Mouse (Mus musculus) urinary bladder, adult 2 months (tissue): Measurements from ENCODE around the gene Acd. TPM values are rescaled to one million over a fixed set of nuclear protein-coding genes. Genes with fewer than 3 reads are reported as not detected.

Experiments used
- DNase-seq: peaks from one replicate; pipeline ENCODE4 v3.0.0; 2022; ENCODE audit warnings: low spot score
- polyA plus RNA-seq: library from polyadenylated mRNA; depleted of rRNA; stranded (reverse); fragments of >200 nt; gene quantifications from 2 replicates; pipeline ENCODE4 v1.2.3, GENCODE M21; 2012; rRNA removed

Acd gene
- 18.2 and 18.8 TPM in 2 replicates for polyA plus RNA-seq

DNA sequence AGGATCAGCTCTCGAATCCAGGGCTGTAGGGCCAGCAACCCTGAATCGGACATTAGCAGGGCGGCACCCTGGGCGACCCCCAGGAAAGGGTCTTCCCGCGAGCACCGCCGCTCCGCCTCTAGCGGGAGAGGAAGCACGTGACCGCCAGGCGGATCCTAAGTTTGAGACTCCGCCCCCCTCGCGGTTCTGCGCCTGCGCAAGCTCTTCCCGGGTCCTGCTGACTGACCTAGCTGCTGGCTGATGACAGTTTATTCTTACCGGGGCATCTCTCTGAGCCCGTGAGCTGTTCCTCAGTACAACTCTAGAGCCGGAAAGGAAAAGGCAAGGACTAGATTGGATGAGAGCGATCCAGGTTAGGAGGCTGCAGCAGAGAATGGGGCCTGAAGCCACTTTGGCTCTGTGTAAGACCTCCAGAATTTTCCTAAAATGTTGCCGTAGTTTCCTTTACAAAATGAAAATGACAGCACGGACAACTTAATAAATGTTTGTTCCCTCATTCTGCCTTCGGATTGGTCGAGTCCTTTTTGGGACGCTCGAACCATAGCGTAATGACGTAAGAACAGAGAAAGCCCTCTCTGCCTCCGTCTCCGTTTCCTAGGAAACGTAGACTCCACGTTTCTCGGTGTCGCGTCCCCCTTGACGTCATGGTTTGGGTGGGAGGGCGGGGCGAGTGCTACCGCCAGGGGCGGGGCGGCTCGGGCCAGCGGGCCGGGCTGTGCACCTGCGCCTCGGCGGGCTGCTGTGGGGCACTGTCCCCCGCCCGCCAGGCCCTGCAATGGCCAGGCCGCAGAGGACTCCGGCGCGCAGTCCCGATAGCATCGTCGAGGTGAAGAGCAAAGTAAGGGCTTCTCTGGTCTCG lies at the start of gene Acd, which contains the start of gene Pard6a:
Acd (minus strand) TSS at position 137 of the 859 bp plus-strand sequence.
Pard6a (plus strand) TSS at position 183 of the 859 bp plus-strand sequence.
- peak; percentile 95 for DNase-seq

DNA sequence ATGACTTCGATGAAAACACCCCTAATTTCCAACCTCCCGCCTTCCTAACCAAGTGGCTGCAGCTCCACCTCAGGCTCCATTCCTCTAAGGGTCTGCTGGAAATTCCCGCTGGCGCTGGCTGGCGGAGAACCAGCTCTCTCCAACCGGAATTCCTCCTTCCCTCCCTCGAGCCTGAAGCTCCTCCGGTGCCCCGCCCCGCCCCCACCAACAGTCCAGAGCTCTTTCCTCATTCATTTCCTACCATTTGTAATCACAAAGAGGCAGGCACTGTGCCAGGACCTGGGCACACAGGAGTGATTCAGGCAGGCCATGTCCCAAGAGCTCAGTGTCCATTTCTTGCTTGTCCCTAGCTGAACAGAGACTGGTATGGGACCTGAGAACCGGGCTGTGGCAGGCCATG lies 49.7 kb upstream of the Acd start:
- DNase-seq = no peak

DNA sequence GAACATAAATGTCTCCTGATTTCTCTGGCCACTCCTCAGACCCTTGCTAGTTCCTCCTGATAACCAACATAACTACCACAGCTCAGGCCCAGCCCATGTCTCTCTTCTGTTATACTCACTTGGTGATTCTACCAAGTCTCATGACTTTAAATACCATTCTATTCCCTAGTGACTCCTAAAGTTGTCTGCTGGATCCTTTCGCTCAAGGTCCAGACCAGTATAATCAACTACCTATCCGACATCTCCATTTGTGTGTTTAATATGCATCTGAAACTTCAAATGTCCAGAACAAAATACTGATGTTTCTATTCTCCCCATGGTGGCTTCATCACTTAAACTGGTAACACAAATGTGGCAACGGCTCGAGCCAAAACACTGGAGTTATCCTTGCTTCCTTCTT lies 42.4 kb upstream of the Acd start:
- DNase-seq = no peak

DNA sequence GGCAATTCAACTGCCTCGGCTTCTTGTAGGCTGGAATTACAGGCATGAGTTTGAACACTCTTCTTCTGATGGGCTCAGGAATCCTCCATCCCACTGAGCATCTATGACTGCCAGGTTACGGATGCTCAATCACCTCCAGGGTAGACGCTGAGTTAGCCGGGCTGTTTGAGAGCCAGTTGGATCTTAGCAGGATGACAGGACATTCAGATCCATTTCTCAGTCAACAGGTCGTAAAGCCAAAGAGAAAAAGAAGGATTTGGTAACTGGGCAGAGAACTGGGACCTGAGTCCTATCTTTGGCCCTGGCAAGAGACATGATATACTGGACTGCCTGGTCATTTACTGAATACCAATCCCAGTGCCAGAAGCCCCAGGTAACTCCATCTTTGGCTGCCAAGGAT lies 38.3 kb upstream of the Acd start:
- no peak for DNase-seq

DNA sequence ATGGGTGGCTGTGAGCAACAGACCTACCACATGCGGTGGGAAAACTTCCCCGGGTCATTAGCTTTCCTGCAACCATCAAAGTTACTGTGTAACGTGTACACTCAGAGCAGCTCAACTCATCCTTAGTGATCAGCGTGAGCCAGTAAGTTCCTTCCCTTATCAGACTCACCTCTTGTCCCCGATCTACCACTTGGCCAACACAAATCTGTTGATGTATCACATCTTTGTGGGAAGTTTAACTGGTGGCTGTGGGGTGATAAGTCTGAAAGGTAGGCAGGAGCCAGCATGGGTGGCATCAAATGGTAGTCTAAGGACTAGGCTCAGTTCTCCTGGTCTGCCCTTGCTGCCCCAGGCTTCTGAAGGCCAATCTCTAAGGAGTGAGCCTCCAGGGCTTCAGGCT lies 31.3 kb upstream of the Acd start:
- no peak for DNase-seq

DNA sequence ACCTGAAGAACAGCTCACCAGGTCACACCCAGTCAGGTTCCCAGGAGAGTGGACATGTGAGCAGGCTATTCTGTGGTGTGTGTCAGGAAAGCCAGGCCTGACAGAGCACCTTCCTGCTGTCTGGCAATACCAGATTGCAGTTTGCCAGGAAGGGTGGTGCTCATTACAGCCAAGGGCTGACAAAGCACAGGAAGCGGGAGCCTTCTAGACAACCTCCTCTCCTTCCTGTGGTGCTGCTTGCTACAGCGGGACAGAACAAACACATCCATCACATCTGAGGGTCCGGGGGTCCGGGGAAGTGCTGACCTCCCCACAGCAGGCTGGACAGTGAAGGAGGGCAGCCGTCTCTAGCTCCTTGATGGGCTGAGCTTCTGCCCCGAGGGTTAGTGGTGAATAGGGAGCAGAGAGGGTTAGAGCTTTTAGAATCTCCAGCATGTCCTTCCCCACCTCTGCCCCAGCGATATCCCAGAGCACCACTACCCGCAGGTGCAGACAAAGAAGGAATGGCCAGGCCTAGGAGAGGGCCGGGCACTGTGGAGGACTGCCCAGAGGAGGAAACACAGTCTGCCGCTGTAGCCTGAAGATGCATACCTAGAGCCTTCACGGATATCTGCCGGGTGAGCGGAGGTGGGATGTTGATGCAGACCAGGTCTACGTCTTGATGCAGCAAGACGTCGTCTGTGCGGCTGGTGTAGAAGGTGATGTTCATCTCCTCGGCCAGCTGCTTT lies 26.7 kb upstream of the Acd start:
- no peak for DNase-seq

DNA sequence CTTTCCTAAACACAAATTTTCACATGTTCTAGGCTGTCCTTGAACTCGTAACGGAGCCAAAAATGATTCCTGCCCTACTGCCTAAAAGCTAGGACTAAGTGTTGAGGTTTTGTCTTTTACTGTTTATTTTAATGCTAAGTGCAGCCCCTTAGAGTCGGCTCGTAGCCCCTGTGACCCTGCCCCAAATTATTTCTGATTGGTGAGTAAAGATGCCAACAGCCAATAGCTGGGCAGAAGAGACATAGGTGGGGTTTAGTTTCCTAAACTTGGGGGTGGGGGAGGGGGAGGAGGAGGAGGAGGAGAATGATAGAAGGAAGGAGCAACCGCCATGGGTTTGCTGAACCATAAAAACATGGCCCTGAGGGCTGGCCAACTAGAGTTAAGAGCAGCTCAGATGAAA lies 24.8 kb upstream of the Acd start:
- no peak for DNase-seq

DNA sequence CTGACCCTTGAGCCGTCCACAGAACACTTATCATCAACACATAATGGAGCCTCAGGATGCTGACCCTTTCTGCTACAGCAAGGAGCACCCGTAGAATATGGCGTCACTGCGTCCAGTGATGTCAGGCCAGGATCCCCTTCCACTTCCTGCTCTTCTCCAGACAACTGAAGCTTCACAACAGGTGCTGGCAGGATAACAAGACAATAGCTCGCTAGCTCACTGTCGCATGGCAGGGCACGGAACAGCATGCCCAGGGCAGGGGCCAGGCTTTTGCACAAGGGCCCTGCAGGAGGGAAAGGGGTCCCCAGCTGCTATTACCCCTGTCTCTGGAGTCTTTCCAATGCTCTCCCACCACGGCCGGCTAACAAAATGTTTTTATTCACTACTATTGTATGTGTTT lies 22.0 kb upstream of the Acd start:
- no peak for DNase-seq

DNA sequence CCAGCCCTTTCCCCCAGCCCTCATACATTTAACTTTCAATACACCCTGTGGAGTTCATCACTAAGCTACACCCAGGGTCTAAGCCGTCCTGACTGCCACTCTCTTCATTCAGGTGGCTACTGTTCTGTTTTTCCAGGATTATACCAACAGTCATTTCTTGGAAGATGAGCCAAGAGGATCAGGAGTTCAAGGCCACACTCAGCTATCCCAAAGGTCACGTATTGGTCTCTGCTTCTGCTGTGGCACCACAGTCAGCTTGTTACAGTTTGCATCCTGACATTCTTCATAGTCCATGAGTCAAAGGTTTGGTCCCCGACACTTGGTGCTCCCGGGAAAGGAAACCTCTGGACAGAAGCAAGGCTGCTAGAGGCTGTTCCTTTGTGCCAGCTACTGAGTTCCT lies 18.7 kb upstream of the Acd start:
- no peak for DNase-seq

DNA sequence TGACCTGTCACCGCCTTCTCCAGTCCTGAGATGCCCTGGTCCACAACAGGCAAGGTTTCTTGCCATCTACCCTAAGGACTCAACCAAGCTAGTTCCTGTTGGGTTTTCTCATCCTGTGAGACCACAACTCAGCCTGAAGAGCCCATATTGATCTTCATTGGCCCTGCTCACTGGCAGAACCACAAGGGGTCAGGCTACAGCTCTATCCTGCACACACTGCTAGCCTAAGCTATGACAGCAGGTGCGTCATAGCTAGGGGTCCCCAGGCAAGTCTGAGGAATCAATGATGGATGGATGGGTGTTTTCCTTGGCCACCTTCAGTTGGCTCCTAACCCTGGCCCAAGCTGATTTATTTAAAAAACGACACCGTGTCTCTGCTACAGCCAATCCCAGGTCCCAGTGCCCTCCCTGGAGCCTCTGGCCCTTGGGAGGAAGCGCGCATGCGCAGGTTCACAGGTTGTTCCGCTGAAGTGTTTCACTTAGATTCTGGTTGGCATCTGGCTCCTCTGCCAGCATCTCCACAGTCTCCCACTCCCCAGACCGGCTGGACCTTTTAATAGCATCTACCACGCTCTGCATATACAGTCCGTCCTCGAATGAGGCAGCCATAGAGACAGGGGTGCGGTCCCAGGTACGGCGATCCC lies 15.5 kb upstream of the Acd start:
- DNase-seq = no peak

DNA sequence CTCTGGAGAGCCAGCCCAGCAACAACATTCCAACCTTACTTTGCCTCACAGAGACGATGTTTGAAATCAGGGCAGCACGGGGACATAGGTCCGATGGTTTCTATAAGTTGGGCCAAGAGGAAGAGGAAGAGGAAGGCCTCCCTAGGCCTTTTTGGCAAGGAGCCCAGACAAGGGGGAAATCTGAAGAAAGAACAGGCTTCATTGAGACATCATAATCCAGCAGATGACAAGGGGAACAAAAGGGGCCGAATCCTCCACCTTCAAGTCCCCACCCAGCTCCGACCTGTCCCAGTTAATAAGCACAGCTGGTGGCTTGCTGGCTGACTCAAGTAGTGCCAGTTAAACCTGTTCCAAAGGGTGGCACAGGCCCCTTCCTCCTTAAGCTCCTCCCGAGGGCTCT lies 14.1 kb upstream of the Acd start:
- DNase-seq = no peak

DNA sequence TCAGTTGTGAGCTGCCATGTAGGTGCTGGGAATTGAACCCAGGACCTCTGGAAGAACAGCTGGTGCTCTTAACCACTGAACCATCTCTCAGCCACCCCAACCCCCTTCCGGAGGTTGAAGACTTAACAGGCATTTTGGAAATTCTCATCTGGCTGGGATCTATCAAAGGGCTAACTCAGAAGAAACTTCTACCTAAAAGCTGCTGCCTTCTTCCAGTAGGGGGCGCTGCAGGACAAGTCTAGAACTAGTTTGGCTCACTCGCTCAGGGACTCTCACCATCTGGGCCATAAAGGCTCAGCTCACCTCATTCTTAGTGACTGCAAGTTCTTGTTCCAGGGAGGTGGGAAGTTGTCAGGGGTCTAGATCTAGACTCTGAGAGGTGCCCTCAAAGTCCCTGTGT lies 13.2 kb upstream of the Acd start:
- DNase-seq = peak; percentile 73

DNA sequence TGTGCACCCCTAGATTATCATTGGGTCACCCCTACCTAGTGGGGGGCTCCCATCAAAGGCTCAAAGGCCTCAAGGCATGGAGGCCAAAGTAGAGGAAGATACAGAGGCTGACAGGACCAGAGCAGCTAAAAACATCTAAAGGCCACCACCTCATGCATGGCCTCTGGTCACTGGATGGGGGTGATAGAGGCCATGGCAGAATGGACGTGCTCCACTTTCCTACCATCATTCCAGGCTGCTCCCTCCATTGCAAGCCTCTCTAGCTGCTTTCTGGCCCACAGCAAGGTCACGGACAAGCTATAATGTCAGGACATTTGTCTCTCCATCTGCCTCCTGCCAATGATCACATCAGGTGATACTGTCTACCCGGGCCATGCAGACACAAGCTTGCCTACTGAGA lies 11.4 kb upstream of the Acd start:
- no peak for DNase-seq

DNA sequence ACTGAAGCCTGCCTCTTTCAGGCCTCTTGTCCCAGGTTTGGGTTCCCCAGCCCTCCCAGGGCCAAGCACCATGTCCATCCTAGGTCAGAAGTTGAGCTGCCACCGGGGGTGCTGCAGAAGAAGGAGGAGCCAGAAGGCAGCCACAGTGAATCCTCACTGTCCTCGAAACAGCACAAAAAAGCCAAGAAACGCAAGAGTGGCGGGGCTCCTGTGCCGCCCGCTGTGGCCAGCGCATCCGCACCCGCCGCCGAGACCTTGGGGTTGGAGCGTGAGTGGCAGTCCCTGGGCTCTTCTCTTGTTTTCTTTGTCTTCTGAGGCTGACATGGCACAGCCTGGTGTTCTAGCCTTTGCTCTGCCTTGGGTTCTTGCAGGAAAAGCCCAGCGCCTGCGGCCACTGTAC lies 8.4 kb upstream of the Acd start:
- DNase-seq = no peak

DNA sequence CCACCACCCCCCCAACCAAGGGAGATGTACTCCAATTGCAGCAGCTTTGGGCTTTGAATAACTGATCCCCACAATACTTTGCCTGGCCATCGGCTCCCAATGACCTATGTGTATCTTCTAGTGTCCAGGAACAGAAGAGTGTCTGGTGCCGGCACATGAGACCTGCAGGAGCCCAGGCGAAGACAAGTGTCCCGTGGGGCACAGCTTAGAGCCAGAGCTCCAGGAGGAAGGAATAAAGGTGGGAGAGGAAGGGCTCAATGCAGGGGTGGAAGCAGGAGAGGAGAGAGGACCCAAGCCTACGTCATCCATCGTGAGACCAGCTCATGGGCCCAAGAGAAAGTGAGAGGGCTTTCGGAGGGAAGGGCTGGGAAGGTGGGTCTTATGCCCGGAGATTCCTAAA lies 7.8 kb upstream of the Acd start:
- no peak for DNase-seq

DNA sequence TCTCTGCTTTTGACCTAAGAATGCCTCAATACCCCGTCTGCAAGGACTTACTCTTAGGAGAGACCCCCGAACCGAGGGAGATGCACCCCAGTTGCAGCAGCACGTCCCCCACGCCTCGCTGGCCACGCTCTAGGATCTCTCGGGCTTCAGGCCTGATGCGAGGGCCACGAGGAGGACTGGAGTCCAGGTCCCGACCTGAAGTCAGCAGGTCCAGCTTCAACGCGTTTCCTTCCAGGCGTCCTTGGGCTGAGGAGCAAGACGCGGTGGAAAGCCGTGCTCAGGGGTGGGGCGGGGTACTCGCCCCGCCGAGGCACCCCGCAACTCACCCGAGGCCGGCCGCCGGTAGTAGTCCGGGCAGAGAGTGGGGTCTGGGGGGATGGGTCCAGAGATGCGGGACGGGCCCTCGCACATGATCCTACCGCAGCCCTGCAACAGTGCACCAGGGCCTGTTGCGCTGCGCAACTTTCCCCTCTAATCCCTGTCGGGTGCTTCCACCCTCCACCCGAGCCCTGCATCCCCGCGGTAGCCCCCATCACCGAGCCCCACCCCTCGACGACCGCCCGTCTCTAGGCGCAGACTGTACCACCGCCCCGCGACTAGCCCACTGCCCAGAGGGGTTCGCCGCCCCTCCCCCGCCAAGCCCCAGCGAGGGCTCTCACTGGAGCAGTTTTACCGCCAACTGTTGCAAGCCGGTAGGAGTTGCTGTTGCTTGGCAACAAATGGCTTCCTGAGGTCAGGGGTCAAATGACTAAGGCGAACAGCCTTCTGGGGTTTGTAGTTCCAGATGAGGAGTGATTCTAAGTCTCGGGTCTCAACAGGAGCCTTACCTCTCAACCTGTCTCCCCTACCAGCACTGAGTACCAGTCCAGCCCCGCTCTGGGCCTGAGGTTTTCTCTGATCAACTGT lies 6.8 kb upstream of the Acd start, which contains the start of the genes 4933405L10Rik and Enkd1:
4933405L10Rik (plus strand) TSS at position 158 of the 906 bp plus-strand sequence.
Enkd1 (minus strand) TSS at position 713 of the 906 bp plus-strand sequence.
- no peak for DNase-seq

DNA sequence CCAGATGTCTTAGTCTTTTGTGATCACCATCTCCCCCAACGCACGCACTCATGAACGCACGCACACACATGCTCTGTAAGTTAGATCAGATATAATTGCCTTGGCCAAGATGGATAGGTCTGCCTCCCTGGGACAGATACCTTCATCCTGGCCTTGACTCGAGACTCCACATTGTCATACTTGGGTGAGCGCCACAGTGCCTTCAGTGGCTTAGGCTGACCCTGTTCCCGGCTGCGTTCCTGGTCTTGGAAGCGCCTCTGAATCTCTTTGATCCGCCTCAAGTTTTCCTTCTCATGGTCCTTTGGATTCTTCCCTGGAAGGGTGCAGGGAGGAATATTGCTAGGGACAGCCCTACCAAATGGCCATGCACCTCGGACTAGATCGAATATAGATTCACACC lies 5.5 kb upstream of the Acd start:
- DNase-seq = no peak

DNA sequence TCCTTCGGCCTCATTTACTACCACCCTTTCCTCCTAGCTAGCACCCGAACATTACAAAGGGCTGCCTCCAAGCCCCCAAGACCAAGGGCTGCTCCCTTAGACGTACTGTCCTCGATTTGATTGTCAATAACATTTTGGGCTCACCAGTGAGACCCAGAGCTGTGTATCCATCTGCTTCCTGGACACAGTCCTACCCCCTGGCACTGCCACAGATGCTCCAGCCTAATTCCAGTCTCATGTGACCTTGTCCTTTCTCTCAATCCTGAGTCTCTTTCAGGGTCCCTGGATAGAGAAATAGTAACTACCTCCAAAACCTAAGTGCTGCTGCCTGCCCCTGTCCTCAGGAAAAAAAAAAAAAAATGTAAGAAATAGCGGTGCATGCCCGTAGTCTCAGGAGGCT lies 4.1 kb upstream of the Acd start:
- no peak for DNase-seq

DNA sequence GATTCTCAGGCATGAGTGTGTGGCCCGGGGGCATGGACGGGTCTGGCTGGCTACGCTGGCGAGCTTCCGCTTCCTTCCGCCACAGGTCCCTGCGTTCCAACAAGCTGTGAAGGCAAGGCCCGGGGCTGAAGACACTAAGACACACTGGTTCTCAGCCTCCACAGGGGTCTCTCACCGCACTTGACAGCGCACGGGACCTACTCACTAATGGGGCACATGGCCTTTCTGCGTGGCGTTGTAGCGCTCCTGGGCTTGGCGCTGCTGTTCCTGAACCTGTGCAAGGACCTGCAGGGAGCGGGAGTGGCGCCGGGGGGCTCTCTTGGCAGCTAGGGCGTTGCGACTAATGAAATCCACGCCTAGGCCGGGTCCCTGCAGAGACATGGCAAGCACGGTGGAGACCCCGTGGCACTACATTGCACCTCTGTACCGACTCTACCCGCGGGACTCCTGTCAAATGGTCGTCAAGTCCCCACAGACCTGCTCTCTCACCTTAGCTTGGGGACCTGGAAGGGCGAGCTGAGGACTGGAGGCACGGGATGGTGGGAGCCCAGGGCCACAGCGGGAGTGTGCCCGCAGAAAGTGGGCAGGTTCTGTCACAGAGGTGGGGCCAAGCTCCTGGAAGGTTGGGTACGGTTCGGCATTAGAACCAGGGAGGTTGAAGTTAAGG lies 3.4 kb upstream of the Acd start:
- no peak for DNase-seq

DNA sequence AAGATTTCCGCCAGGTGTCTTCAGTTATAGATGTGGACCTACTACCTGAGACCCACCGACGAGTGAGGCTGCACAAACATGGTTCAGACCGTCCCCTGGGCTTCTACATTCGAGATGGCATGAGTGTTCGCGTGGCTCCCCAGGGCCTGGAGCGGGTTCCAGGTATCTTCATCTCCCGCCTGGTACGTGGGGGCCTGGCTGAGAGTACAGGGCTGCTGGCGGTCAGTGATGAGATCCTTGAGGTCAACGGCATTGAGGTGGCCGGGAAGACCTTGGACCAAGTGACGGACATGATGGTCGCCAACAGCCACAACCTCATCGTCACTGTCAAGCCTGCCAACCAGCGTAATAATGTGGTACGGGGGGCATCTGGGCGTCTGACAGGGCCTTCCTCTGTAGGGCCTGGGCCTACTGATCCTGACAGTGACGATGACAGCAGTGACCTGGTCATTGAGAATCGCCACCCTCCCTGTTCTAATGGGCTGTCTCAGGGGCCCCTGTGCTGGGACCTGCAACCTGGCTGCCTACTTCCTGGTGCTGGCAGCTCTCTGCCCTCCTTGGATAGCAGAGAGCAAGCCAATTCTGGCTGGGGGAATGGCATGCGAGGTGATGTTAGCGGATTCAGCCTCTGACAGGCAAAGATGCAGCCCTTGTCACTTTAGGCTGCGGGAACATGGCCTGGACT lies 2.0 kb upstream of the Acd start:
- DNase-seq = no peak
